Mouse (Mus musculus) spleen, adult 2 months (tissue): ENCODE measurements around the gene B4galt5.

Experiments
- CTCF ChIP-seq: fragments of 200-500 bp; IDR thresholded peaks from 2 replicates; pipeline ENCODE4 v1.5.1; 2011; ENCODE audit warnings: mild to moderate bottlenecking, inconsistent platforms; ENCODE audit not compliant: insufficient read depth, insufficient read length, insufficient replicate concordance; ENCODE audit errors: extremely low read depth
- POLR2A ChIP-seq: fragments of 200-500 bp; IDR thresholded peaks from 2 replicates; pipeline ENCODE4 v1.6.1; 2011; ENCODE audit warnings: low read depth, low read length, inconsistent platforms

GRCm38 (mm10) chr2:167334312-167334711 is 14.7 kb downstream of the B4galt5 start:
- TF ChIP-seq CTCF (no peak), POLR2A (no peak)
